Mouse (Mus musculus) erythroblast, embryonic 14.5 days (primary cell): ENCODE results near the gene Sidt2. TPM values are rescaled to one million over a fixed set of nuclear protein-coding genes. Genes with fewer than 3 reads are reported as not detected.

Experiments
- H3K27me3 ChIP-seq: 2 replicates; pipeline ENCODE4 v1.6.1; 2012; ENCODE audit warnings: inconsistent platforms; ENCODE audit not compliant: control insufficient read depth
- H3K36me3 ChIP-seq: 2 replicates; pipeline ENCODE4 v1.6.1; 2012; ENCODE audit warnings: mild to moderate bottlenecking, inconsistent platforms; ENCODE audit not compliant: control insufficient read depth
- H3K4me1 ChIP-seq: 2 replicates; pipeline ENCODE4 v1.6.1; 2012; ENCODE audit warnings: inconsistent platforms; ENCODE audit not compliant: control insufficient read depth
- H3K4me3 ChIP-seq: replicated peaks from 2 replicates; pipeline ENCODE3; 2012; ENCODE audit warnings: moderate library complexity, mild to moderate bottlenecking, inconsistent platforms
- H3K9me3 ChIP-seq: 2 replicates; pipeline ENCODE4 v1.6.1; 2012; ENCODE audit warnings: low read length, inconsistent platforms, mixed read lengths; ENCODE audit not compliant: control insufficient read depth
- GATA1 ChIP-seq: IDR thresholded peaks from 2 replicates; pipeline ENCODE4 v1.6.1; 2012; ENCODE audit warnings: low read length, inconsistent platforms, mixed read lengths
- TAL1 ChIP-seq: IDR thresholded peaks from 3 replicates; pipeline ENCODE4 v1.6.1; 2012; ENCODE audit warnings: low read length, inconsistent platforms, mixed read lengths
- polyA plus RNA-seq: library from polyadenylated mRNA; stranded (reverse); fragments of >175 nt; gene quantifications from 2 replicates; pipeline ENCODE4 v1.2.3, GENCODE M21; 2012

Gene Sidt2
- polyA plus RNA-seq, 1 experiment: 2.4 TPM

DNA sequence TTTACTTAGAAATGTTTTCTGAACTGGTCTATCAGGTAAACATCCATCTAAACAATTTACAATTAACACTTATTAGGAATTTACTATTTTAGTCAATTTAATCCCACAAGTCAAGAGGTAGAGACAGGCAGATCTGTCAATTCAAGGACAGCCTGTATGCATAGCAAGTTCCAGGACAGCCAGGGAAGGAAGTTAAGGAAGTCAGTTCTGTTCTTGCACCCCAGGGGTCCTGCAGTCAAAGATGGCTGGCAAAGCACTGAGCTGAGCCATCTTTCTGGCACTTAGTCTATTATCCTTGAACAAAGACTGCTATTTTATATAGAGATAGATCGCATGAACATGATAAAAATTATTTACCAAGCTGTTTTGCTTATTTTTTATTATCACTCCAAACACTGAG is 25.6 kb upstream of the Sidt2 start:
- Histone ChIP-seq H3K27me3 (no peaks in the 10 kb centered on the region), H3K36me3 (peaks cover 69% of the 10 kb centered on the region), H3K4me1 (peaks cover 64% of the 10 kb centered on the region), H3K4me3 (peak overlapping the region; percentile 32), H3K9me3 (no peaks in the 10 kb centered on the region)
- no peak for TF ChIP-seq TAL1
- no peak for TF ChIP-seq GATA1

DNA sequence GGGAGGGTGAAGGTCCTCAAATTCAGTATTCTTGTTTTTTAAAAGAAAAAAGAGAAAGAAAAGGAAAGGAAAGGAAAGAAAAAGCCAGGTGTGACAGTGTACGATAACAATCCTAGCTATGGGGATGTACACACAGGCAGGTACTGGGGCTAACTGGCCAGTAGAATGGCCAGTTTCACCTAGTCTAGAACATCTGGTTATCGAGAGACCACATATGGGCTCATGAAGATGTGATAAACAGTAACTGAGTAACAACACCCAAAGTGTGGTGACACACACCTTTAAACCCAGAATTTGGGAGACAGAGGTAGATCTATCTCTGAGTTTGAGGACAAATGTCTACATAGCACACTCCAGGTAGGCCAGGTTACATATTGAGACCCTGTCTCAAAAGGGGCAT is 24.7 kb upstream of the Sidt2 start:
- Histone ChIP-seq H3K9me3 (no peaks in the 10 kb centered on the region), H3K4me1 (peaks cover 56% of the 10 kb centered on the region), H3K27me3 (no peaks in the 10 kb centered on the region), H3K36me3 (peaks cover 77% of the 10 kb centered on the region), H3K4me3 (peak overlapping the region; percentile 37)
- TF ChIP-seq GATA1: no peak
- TF ChIP-seq TAL1: peak; percentile 38; the same call in 2 of the 3 replicates

DNA sequence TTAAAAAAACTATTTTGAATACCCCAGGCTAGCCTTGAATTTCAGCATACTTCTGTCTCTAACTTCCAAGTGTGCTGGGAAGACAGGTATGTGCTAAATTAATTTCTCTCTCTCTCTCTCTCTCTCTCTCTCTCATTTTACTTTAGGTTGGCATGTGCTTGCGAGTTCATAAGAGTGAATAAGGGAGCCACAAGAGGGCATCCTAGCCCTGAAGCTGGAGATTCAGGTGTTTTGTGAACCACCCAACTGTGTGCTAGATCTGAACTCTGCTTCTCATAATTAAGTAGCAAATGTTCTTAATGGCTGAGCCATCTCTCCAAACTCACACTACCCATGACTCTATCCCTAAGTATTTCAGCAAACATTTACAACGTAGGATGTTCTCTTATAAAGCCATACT is 21.8 kb upstream of the Sidt2 start:
- H3K9me3 ChIP-seq: no peaks in the 10 kb centered on the region
- H3K4me3 ChIP-seq: no peak overlapping the region
- peaks cover 35% of the 10 kb centered on the region for H3K4me1 ChIP-seq
- no peaks in the 10 kb centered on the region for H3K27me3 ChIP-seq
- TF ChIP-seq TAL1 (no peak), GATA1 (no peak)
- H3K36me3 ChIP-seq: peaks cover 88% of the 10 kb centered on the region

DNA sequence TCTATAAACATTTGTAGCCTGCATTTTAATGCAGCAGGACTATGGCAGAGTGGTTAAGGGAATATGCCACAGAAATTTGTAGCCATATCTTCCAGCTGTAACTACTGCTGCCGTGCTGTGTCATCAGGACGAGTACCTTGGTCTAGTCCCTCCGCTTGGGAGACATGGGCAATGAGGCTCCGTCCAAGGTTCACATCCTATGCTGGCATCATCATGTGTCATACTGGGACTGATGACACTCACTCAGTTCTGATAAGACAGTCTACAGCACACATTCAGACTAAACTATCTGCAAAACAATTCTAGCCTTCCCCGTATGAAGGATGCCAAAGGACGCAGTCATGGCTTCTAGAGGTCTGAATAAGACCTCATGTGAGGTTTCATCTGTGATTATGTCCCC is 8.5 kb upstream of the Sidt2 start:
- Histone ChIP-seq H3K36me3 (peaks cover 95% of the 10 kb centered on the region), H3K4me3 (no peak overlapping the region), H3K4me1 (no peaks in the 10 kb centered on the region), H3K9me3 (no peaks in the 10 kb centered on the region), H3K27me3 (no peaks in the 10 kb centered on the region)
- no peak for TF ChIP-seq GATA1
- TF ChIP-seq TAL1: no peak

DNA sequence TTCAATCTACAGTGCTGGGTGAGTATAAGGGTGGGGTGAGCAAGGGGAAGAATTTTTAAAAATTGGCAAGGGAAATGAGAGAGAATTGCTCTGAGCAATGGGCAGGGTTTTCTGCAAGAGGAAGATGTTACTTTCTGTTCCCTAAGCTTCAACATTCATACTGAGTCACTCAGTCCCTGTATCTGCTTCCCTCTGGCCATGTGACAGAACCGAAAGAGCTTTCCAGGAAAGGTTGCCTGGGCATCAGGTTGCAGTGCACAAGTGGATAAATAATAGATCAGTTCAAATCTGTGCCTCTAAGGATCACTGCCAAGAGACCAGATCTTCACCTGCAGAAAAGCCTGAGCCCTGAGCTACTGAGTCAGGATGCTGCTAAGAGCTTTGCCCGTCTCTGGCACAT is 6.8 kb upstream of the Sidt2 start:
- no peaks in the 10 kb centered on the region for H3K9me3 ChIP-seq
- H3K4me1 ChIP-seq: no peaks in the 10 kb centered on the region
- no peak overlapping the region for H3K4me3 ChIP-seq
- H3K27me3 ChIP-seq: no peaks in the 10 kb centered on the region
- H3K36me3 ChIP-seq: peaks cover 82% of the 10 kb centered on the region
- no peak for TF ChIP-seq TAL1

DNA sequence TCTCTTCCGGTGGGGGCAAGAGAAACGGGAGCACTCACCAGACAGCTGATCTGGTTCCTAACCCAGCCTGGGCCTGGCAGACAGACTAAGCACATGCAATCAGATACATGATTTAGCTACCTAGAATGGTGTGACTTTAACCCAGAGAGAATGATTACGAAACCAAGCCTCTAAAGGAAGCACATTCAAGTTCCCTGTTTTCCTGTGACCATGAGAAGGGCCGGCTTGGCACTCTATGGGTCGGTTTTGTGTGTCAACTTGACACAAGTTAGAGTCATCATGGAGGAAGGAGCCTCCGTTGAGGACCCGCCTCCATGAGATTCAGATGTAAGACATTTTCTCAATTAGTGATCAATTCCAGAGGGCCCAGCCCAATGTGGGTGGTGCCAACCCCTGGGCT is 4.6 kb upstream of the Sidt2 start:
- no peak overlapping the region for H3K4me3 ChIP-seq
- H3K36me3 ChIP-seq: peaks cover 60% of the 10 kb centered on the region
- H3K9me3 ChIP-seq: no peaks in the 10 kb centered on the region
- no peaks in the 10 kb centered on the region for H3K27me3 ChIP-seq
- peaks cover 15% of the 10 kb centered on the region for H3K4me1 ChIP-seq
- TF ChIP-seq TAL1 (no peak), GATA1 (no peak)

DNA sequence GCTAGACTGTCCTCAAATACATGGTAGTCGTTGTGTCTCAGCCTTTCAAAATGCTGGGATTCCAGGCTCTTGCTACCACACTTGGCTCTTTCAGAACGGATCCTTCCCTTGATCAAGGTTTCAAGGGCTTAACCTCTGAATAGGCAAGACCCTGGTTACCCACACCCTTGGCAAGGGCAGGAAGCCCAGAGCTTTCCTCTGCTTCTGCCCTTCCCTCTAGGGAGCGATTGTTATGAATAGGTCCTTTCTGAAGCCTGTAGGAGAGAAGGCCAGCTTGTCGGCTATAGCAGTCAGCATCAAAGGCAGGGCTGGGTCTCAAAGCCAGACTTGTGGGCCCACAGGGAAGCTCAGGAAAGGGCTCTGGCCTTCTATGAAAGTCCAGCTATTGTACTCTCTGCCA is 3.8 kb upstream of the Sidt2 start:
- Histone ChIP-seq H3K4me3 (no peak overlapping the region), H3K9me3 (no peaks in the 10 kb centered on the region), H3K27me3 (no peaks in the 10 kb centered on the region), H3K4me1 (peaks cover 23% of the 10 kb centered on the region), H3K36me3 (peaks cover 52% of the 10 kb centered on the region)
- TF ChIP-seq TAL1: no peak
- TF ChIP-seq GATA1: no peak

DNA sequence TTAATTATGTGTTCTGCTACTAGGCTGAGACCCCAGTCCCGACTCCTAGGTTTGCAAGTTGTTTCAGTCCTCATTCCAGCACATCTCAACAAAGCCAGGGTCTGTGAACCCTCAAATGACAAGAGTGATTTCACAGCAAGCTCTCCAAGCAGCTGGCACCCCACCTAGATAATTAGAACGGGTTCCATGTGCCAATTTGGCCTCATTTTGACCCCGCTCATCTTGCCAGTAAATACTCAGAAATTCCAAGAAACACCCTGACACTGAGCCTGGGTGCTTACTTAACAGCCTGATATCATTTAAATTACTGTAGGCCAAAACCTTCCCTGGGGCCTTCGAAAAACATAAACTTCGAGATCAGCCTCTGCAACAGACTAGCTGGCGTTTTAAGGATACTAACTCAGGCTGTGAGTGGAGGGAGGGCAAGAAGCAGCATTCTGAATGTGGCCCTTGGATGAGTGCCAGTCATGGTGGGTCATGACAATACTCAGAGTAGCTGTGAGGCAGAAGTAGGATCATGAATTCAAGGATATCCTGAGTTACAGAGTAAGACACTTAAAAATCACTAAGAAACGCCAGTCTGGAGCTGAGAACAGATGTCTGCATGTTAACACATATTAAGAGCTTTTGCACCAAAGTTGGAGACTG is 3.1 kb upstream of the Sidt2 start:
- TF ChIP-seq TAL1 (no peak), GATA1 (no peak)
- Histone ChIP-seq H3K9me3 (no peaks in the 10 kb centered on the region), H3K4me1 (peaks cover 30% of the 10 kb centered on the region), H3K36me3 (peaks cover 49% of the 10 kb centered on the region), H3K4me3 (no peak overlapping the region), H3K27me3 (no peaks in the 10 kb centered on the region)

DNA sequence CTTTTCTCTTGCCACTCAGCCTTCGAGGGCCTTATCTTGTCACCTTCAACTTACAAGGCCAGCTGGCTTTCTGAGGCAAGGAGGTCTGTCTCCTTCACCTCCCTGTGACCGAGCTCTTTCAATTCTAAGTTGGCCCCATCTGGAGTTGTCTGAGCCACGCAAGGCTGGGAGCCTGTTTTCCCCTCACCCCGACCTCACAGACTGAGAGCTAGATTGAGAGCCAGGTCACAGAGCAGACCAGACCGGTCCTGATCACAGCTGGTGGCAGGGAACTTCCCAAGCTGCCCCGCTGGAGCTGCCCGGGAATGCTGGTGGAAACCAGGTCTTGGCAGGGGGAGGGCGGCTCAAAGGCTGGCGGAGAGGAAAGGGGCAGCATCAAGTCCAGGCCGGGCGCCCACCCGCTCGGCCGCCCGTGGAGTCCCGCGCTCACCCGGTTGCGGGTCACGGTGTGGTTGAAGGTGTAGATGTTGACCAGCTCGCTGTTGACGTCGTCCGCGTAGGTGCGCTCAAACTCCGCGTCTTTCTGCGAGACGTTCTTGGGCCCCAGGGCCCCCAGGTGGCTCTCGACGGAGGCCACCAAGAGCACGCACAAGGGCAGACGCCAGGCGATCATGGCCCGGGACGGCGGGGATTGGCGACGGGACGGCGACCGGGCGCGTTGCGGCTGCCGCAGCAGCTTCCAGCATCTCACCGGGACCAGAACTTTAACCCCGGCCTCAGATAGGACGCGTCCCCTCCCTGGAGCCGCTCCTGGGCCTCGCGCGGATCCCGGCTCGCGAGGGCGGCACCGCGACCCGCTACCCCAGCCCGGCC is 558 bp downstream of the Sidt2 start:
- no peak for TF ChIP-seq GATA1
- TF ChIP-seq TAL1: no peak
- Histone ChIP-seq H3K36me3 (peaks cover 48% of the 10 kb centered on the region), H3K4me1 (peaks cover 39% of the 10 kb centered on the region), H3K4me3 (peak overlapping the region; percentile 92), H3K27me3 (no peaks in the 10 kb centered on the region), H3K9me3 (no peaks in the 10 kb centered on the region)
